Mouse (Mus musculus): ENCODE results near the gene Gemin5. TPM values are rescaled to one million over a fixed set of nuclear protein-coding genes. Genes with fewer than 3 reads are reported as not detected.

The Gemin5 gene
- total and polyA plus RNA-seq, 3 experiments: 66.7 to 89.6 (median 88.6) TPM

- no peak overlapping the region for H3K9ac ChIP-seq (ENCODE audit: insufficient read depth, low read depth)
- no peaks in the 10 kb centered on the region for H3K4me1 ChIP-seq (ENCODE audit: control insufficient read depth in 1 of 2, insufficient read depth in 2 of 2)
- no peak overlapping the region for H3K27ac ChIP-seq (ENCODE audit: insufficient read depth, low read depth)
- H3K9me3 ChIP-seq (replicated peaks; ENCODE audit: low read length): no peaks in the 10 kb centered on the region
- peaks cover 78 to 92% of the 10 kb centered on the region in 2 experiments for H3K36me3 ChIP-seq (replicated peaks in 1 of 2; ENCODE audit: control insufficient read depth in 1 of 2, insufficient read depth in 1 of 2, low read length in 1 of 2)
- no peak overlapping the region for H3K4me2 ChIP-seq (ENCODE audit: insufficient read depth, low read depth, poor library complexity, severe bottlenecking)
- H3K4me3 ChIP-seq (replicated peaks in 1 of 3; ENCODE audit: low read depth in 2 of 3, low read length in 2 of 3, poor library complexity in 1 of 3): no peak overlapping the region
- in situ Hi-C loops (cut with MboI; ENCODE audit: low pct_ligation_motif_present, low pct_unique_long_range_greater_than_20kb, low sequenced_read_pairs): no loop called here
- H3K27me3 ChIP-seq (replicated peaks): no peaks in the 10 kb centered on the region
- dilution Hi-C loops (cut with MboI; ENCODE audit: extremely low pct_ligation_motif_present, extremely low pct_unique_long_range_greater_than_20kb, low sequenced_read_pairs): no loop called here
- DNase-seq (ENCODE audit: extremely low read depth): no peak
- H3K79me2 ChIP-seq (replicated peaks; ENCODE audit: control insufficient read depth, extremely low read depth, insufficient read depth, poor library complexity, severe bottlenecking): no peaks in the 10 kb centered on the region; the same call in 1 of the 2 replicates
- TF ChIP-seq HCFC1 (IDR thresholded peaks at IDR 0.05; ENCODE audit: low read depth, low read length) (no peak), ZMIZ1 (IDR thresholded peaks at IDR 0.05; ENCODE audit: low read depth, low read length) (no peak)
These were observed 11.5 kb downstream of the Gemin5 start for GRCm38 (mm10) chr11:58156871-58157270.

- H3K27ac ChIP-seq (ENCODE audit: insufficient read depth, low read depth): no peak overlapping the region
- no peak for DNase-seq (ENCODE audit: extremely low read depth)
- dilution Hi-C loops (cut with MboI; ENCODE audit: extremely low pct_ligation_motif_present, extremely low pct_unique_long_range_greater_than_20kb, low sequenced_read_pairs): no loop called here
- in situ Hi-C loops (cut with MboI; ENCODE audit: low pct_ligation_motif_present, low pct_unique_long_range_greater_than_20kb, low sequenced_read_pairs): no loop called here
- H3K4me1 ChIP-seq (ENCODE audit: control insufficient read depth in 1 of 2, insufficient read depth in 2 of 2): no peaks in the 10 kb centered on the region
- no peak overlapping the region for H3K9ac ChIP-seq (ENCODE audit: insufficient read depth, low read depth)
- no peaks in the 10 kb centered on the region for H3K9me3 ChIP-seq (replicated peaks; ENCODE audit: low read length)
- H3K4me3 ChIP-seq (replicated peaks in 1 of 3; ENCODE audit: low read depth in 2 of 3, low read length in 2 of 3, poor library complexity in 1 of 3): no peak overlapping the region
- no peak overlapping the region for H3K4me2 ChIP-seq (ENCODE audit: insufficient read depth, low read depth, poor library complexity, severe bottlenecking)
- peaks cover 79 to 91% of the 10 kb centered on the region in 2 experiments for H3K36me3 ChIP-seq (replicated peaks in 1 of 2; ENCODE audit: control insufficient read depth in 1 of 2, insufficient read depth in 1 of 2, low read length in 1 of 2)
- TF ChIP-seq CHD1 (IDR thresholded peaks at IDR 0.05; ENCODE audit: low read depth, low read length) (no peak), ZKSCAN1 (IDR thresholded peaks at IDR 0.05; ENCODE audit: borderline replicate concordance, low read depth, low read length) (no peak), RAD21 (IDR thresholded peaks at IDR 0.05; ENCODE audit: low read depth, low read length) (no peak), NELFE (IDR thresholded peaks at IDR 0.05; ENCODE audit: low read depth, low read length) (no peak), USF2 (conservative IDR thresholded peaks at IDR 0.05; ENCODE audit: low read depth, low read length) (no peak), ZC3H11A (IDR thresholded peaks at IDR 0.05; ENCODE audit: low read depth, low read length) (no peak), NRF1 (IDR thresholded peaks at IDR 0.05; ENCODE audit: low read depth, low read length) (no peak), POLR2AphosphoS2 (IDR thresholded peaks at IDR 0.05; ENCODE audit: low read depth, low read length) (no peak), EP300 (IDR thresholded peaks at IDR 0.05; ENCODE audit: low read length) (no peak)
- no peaks in the 10 kb centered on the region; the same call in none of the 2 replicates for H3K79me2 ChIP-seq (replicated peaks; ENCODE audit: control insufficient read depth, extremely low read depth, insufficient read depth, poor library complexity, severe bottlenecking)
- H3K27me3 ChIP-seq (replicated peaks): no peaks in the 10 kb centered on the region
These were observed 12.9 kb downstream of the Gemin5 start for GRCm38 (mm10) chr11:58155458-58155857.

GRCm38 (mm10) chr11:58146241-58146640, 22.1 kb downstream of the Gemin5 start:
- Histone ChIP-seq H3K4me1 (ENCODE audit: control insufficient read depth in 1 of 2, insufficient read depth in 2 of 2) (peaks cover 11 to 23% of the 10 kb centered on the region in 2 experiments; a peak in 3 of 4 replicates), H3K27me3 (replicated peaks) (no peaks in the 10 kb centered on the region), H3K36me3 (replicated peaks in 1 of 2; ENCODE audit: control insufficient read depth in 1 of 2, insufficient read depth in 1 of 2, low read length in 1 of 2) (peaks cover 66 to 90% of the 10 kb centered on the region in 2 experiments), H3K4me2 (ENCODE audit: insufficient read depth, low read depth, poor library complexity, severe bottlenecking) (no peak overlapping the region), H3K9me3 (replicated peaks; ENCODE audit: low read length) (peaks cover 2% of the 10 kb centered on the region), H3K4me3 (replicated peaks in 1 of 3; ENCODE audit: low read depth in 2 of 3, low read length in 2 of 3, poor library complexity in 1 of 3) (no peak overlapping the region), H3K27ac (ENCODE audit: insufficient read depth, low read depth) (no peak overlapping the region), H3K9ac (ENCODE audit: insufficient read depth, low read depth) (no peak overlapping the region), H3K79me2 (replicated peaks; ENCODE audit: control insufficient read depth, extremely low read depth, insufficient read depth, poor library complexity, severe bottlenecking) (no peaks in the 10 kb centered on the region; the same call in 1 of the 2 replicates)
- DNase-seq (ENCODE audit: extremely low read depth): no peak
- dilution Hi-C loops (cut with MboI; ENCODE audit: extremely low pct_ligation_motif_present, extremely low pct_unique_long_range_greater_than_20kb, low sequenced_read_pairs) (no loop called here), in situ Hi-C loops (cut with MboI; ENCODE audit: low pct_ligation_motif_present, low pct_unique_long_range_greater_than_20kb, low sequenced_read_pairs) (no loop called here)
- TF ChIP-seq HCFC1 (IDR thresholded peaks at IDR 0.05; ENCODE audit: low read depth, low read length) (no peak), MEF2A (IDR thresholded peaks at IDR 0.05; ENCODE audit: borderline replicate concordance, low read depth, low read length) (no peak), RCOR1 (conservative IDR thresholded peaks at IDR 0.05; ENCODE audit: low read depth, low read length) (no peak), CTCF (conservative IDR thresholded peaks at IDR 0.05 in 1 of 2, IDR thresholded peaks at IDR 0.05 in 1 of 2; ENCODE audit: low read depth in 2 of 2, low read length in 2 of 2) (no peak), POLR2A (IDR thresholded peaks at IDR 0.05; ENCODE audit: low read depth, low read length) (no peak), ZKSCAN1 (IDR thresholded peaks at IDR 0.05; ENCODE audit: borderline replicate concordance, low read depth, low read length) (no peak), POLR2AphosphoS2 (IDR thresholded peaks at IDR 0.05; ENCODE audit: low read depth, low read length) (no peak), NRF1 (IDR thresholded peaks at IDR 0.05; ENCODE audit: low read depth, low read length) (no peak), MAZ (IDR thresholded peaks at IDR 0.05; ENCODE audit: low read depth, low read length) (no peak), USF2 (conservative IDR thresholded peaks at IDR 0.05; ENCODE audit: low read depth, low read length) (no peak), MAX (IDR thresholded peaks at IDR 0.05; ENCODE audit: low read length) (no peak), JUN (IDR thresholded peaks at IDR 0.05; ENCODE audit: insufficient read depth, low read depth, low read length) (no peak), ELF1 (IDR thresholded peaks at IDR 0.05; ENCODE audit: low read depth, low read length) (no peak)

Measured in CH12.LX (cell line).